Mouse (Mus musculus): Measurements from ENCODE around the gene Pdzd2. TPM values are rescaled to one million over a fixed set of nuclear protein-coding genes. Genes with fewer than 3 reads are reported as not detected.

Pdzd2 gene
- polyA plus RNA-seq, 1 experiment from 2014 or later = 19.1 TPM

DNA sequence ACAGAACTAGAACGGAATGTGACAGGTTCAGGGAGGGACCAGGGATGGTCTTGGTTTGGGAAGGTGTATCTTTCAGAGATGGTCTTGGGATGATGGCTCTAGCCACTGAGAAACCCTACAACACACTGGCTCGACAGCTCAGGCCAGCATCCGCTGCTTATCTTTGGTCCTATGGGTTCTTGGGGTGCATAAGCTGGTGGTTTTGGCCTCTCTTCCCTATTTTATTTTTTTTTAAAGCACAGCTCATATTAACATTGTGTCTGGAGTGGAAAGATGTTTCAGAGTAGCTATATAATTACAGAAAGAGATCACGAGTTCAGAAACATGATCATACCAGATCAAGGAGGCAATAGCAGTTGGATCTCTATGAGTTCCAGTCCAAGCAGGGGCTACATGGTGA is 375.6 kb downstream of the Pdzd2 start:
- Histone ChIP-seq H3K36me3 (ENCODE audit: insufficient read depth, low read length) (peaks cover 16% of the 10 kb centered on the region), H3K9ac (ENCODE audit: low read depth, low read length) (no peak overlapping the region), H3K4me1 (replicated peaks; ENCODE audit: insufficient read depth, low read length) (no peaks in the 10 kb centered on the region), H3K27ac (no peak overlapping the region), H3K4me3 (replicated peaks; ENCODE audit: low read depth, low read length) (no peak overlapping the region), H3K9me3 (replicated peaks; ENCODE audit: low read length) (no peaks in the 10 kb centered on the region), H3K4me2 (ENCODE audit: low read length) (no peak overlapping the region), H3K27me3 (ENCODE audit: insufficient read depth, low read length) (no peaks in the 10 kb centered on the region)
- no peak for TF ChIP-seq CTCF (IDR thresholded peaks at IDR 0.05; ENCODE audit: low read depth)
- ATAC-seq (replicated peaks; ENCODE audit: low FRiP score, low read depth) (no peak), DNase-seq (ENCODE audit: low spot score) (no peak)
- 78% methylated on average over 4 of the region's 4 CpGs for WGBS

DNA sequence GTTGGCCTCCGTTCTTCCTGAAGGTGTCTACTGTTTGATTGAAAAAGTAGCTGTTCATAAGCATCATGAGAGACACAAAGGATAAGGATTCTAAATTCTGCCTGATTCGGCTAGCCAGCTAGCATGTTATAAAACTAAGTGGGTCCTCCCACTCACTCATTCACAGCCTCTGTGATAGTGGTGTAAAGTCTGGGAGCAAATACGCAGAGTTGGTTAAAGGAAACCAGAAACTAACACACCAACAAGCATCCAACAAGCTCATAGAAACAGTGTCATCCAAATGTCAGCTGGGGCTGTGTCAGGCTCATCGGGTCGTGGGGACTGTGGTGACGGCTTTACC is 377.1 kb downstream of the Pdzd2 start:
- H3K9me3 ChIP-seq (replicated peaks; ENCODE audit: low read length) = no peaks in the 10 kb centered on the region
- no peaks in the 10 kb centered on the region for H3K27me3 ChIP-seq (ENCODE audit: insufficient read depth, low read length)
- DNase-seq (ENCODE audit: low spot score) (no peak), ATAC-seq (replicated peaks; ENCODE audit: low FRiP score, low read depth) (no peak)
- H3K27ac ChIP-seq = no peak overlapping the region
- H3K36me3 ChIP-seq (ENCODE audit: insufficient read depth, low read length) = peaks cover 16% of the 10 kb centered on the region
- no peaks in the 10 kb centered on the region for H3K4me1 ChIP-seq (replicated peaks; ENCODE audit: insufficient read depth, low read length)
- H3K4me3 ChIP-seq (replicated peaks; ENCODE audit: low read depth, low read length) = no peak overlapping the region
- H3K4me2 ChIP-seq (ENCODE audit: low read length) = no peak overlapping the region
- TF ChIP-seq CTCF (IDR thresholded peaks at IDR 0.05; ENCODE audit: low read depth) = no peak
- WGBS = 81% methylated on average over 6 of the region's 6 CpGs
- H3K9ac ChIP-seq (ENCODE audit: low read depth, low read length) = no peak overlapping the region

DNA sequence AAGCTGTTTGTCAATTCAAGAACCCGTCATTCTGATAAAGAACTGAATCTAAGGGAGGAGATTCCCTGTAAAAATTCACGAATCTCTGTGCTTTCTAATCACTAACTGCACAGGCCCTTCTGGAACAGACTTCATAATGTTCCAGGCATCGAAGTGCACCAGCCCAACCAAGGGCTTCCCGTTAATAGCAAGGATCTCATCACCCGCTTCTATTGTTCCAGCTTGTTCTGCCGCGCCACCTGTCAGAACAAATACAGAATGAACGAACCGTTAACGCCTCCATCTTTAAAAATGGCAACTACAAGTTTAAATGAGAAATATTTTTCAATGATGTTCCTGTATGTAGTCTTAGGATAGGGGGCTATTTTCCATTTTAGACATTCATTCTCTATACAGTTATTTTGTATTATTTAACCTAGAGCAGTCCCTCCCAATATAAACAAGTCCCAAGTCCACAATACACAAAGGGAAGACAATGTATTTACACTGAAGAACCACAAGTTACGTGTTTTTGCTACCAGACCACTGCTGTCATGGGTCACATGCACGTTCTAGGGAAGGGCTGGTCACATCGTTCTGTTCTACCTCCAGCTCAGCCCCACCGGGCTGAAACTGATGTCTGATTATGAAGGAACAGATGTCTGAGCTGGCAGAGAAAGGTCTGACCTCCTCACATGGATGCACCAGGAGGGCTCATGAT is 377.6 kb downstream of the Pdzd2 start:
- Histone ChIP-seq H3K27me3 (ENCODE audit: insufficient read depth, low read length) (no peaks in the 10 kb centered on the region), H3K9ac (ENCODE audit: low read depth, low read length) (no peak overlapping the region), H3K27ac (no peak overlapping the region), H3K4me1 (replicated peaks; ENCODE audit: insufficient read depth, low read length) (no peaks in the 10 kb centered on the region), H3K36me3 (ENCODE audit: insufficient read depth, low read length) (peaks cover 16% of the 10 kb centered on the region), H3K4me2 (ENCODE audit: low read length) (no peak overlapping the region), H3K4me3 (replicated peaks; ENCODE audit: low read depth, low read length) (no peak overlapping the region), H3K9me3 (replicated peaks; ENCODE audit: low read length) (no peaks in the 10 kb centered on the region)
- ATAC-seq (replicated peaks; ENCODE audit: low FRiP score, low read depth) = no peak
- DNase-seq (ENCODE audit: low spot score) = no peak
- TF ChIP-seq CTCF (IDR thresholded peaks at IDR 0.05; ENCODE audit: low read depth) = no peak
- WGBS = 88% methylated on average over 14 of the region's 14 CpGs

DNA sequence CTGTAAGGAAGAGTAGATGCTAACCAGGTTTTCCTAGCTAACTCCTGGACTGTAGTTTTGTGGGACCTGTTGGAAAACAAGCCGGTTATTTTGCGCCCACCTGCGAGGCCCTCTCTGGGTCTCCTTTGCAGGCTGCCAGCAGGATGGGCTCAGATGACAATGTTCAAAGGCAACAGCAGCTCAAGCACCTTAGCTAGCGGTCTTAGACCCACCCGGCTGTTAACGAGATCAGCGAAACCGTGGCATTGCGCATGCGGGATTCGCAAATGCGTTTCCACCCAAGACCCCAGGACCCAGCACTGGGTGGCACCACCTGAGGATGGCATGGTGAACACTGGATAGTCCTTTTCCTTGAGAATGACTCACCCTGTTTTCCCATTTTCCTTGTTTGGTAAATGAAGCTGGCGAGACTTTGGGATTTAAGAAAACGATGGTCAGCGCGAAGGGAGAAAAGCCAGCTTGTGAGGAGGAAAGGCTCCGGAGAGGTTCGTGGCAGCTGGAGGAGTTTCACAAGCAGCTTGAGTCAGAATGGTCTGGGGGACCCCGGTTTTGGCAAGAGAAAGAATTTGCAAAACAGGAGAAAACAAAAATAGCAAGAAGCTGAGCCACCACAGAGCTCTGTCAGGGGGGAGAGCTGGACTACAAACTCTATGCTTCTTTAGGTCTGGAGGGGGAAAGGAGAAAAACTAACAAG is 379.1 kb downstream of the Pdzd2 start:
- no peak for ATAC-seq (replicated peaks; ENCODE audit: low FRiP score, low read depth)
- Histone ChIP-seq H3K4me1 (replicated peaks; ENCODE audit: insufficient read depth, low read length) (no peaks in the 10 kb centered on the region), H3K4me2 (ENCODE audit: low read length) (no peak overlapping the region), H3K9ac (ENCODE audit: low read depth, low read length) (no peak overlapping the region), H3K27me3 (ENCODE audit: insufficient read depth, low read length) (no peaks in the 10 kb centered on the region), H3K9me3 (replicated peaks; ENCODE audit: low read length) (no peaks in the 10 kb centered on the region), H3K36me3 (ENCODE audit: insufficient read depth, low read length) (peaks cover 16% of the 10 kb centered on the region), H3K4me3 (replicated peaks; ENCODE audit: low read depth, low read length) (no peak overlapping the region), H3K27ac (no peak overlapping the region)
- 78% methylated on average over 19 of the region's 19 CpGs for WGBS
- DNase-seq (ENCODE audit: low spot score) = no peak
- no peak for TF ChIP-seq CTCF (IDR thresholded peaks at IDR 0.05; ENCODE audit: low read depth)

DNA sequence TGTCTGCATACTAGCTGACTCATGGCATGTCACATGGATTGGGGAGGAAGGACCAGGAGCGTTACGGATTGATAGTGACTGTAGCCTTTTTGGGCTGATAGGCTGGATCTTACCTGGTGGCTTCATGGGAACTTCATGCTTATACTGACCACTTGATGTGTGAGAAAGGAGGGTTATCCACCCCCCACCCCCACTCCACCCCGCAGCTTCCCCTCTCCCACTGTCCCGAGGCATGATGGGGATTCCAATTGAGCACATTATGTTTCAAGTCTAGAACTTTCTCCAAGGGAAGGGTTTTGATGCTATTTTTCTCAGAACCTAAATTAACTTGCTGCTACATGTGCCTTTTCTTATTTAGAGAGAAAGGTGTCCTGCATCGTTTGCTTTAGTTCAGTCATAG is 381.3 kb downstream of the Pdzd2 start:
- DNase-seq (ENCODE audit: low spot score) (no peak), ATAC-seq (replicated peaks; ENCODE audit: low FRiP score, low read depth) (no peak)
- 94% methylated on average over 5 of the region's 5 CpGs for WGBS
- Histone ChIP-seq H3K27ac (no peak overlapping the region), H3K4me1 (replicated peaks; ENCODE audit: insufficient read depth, low read length) (no peaks in the 10 kb centered on the region), H3K9ac (ENCODE audit: low read depth, low read length) (no peak overlapping the region), H3K4me2 (ENCODE audit: low read length) (no peak overlapping the region), H3K36me3 (ENCODE audit: insufficient read depth, low read length) (peaks cover 18% of the 10 kb centered on the region), H3K27me3 (ENCODE audit: insufficient read depth, low read length) (no peaks in the 10 kb centered on the region), H3K4me3 (replicated peaks; ENCODE audit: low read depth, low read length) (no peak overlapping the region), H3K9me3 (replicated peaks; ENCODE audit: low read length) (no peaks in the 10 kb centered on the region)
- no peak for TF ChIP-seq CTCF (IDR thresholded peaks at IDR 0.05; ENCODE audit: low read depth)

DNA sequence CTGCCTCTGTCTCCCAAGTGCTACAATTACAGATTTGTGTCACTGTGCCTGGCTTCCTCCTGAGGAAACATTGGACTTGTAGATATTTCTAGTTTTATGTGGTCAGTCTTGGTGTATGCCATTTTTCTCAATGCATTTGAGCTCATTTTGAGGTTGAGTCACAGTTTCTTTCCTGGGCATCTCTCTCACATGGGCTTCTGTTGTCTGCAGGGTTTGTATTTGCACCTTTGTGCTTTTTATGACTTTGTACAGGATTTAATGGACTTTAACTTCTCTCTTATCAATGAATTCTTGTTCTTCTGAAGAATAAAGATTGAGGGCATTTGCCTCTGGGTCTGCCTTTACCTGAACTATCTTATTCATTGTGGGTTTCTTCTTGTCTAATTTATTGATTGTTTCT is 382.3 kb downstream of the Pdzd2 start:
- peaks cover 25% of the 10 kb centered on the region for H3K36me3 ChIP-seq (ENCODE audit: insufficient read depth, low read length)
- no peak overlapping the region for H3K9ac ChIP-seq (ENCODE audit: low read depth, low read length)
- H3K4me3 ChIP-seq (replicated peaks; ENCODE audit: low read depth, low read length) = no peak overlapping the region
- no peak overlapping the region for H3K4me2 ChIP-seq (ENCODE audit: low read length)
- no peaks in the 10 kb centered on the region for H3K4me1 ChIP-seq (replicated peaks; ENCODE audit: insufficient read depth, low read length)
- no peak for ATAC-seq (replicated peaks; ENCODE audit: low FRiP score, low read depth)
- no peak overlapping the region for H3K27ac ChIP-seq
- H3K9me3 ChIP-seq (replicated peaks; ENCODE audit: low read length) = no peaks in the 10 kb centered on the region
- TF ChIP-seq CTCF (IDR thresholded peaks at IDR 0.05; ENCODE audit: low read depth) = no peak
- H3K27me3 ChIP-seq (ENCODE audit: insufficient read depth, low read length) = no peaks in the 10 kb centered on the region
- DNase-seq (ENCODE audit: low spot score) = no peak
